In the genomic region with DNA sequence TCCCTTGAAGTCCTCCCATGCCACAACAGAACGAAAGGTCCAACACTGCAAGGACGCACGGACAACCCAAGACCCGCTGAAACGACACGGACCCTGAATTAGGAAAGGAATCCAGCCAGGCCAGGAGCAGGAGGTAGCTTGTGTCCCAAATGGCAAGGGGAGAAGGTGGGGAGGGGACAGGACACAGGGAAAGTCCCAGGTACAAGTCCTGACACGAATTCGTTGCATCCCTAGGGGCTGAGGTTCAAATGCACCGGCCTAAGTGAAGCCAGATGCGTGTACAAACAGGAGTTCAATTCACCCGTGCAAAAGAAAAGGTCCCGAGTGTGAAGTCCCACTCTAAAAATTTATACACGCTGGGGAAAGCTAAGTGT, we compare ENCODE assay signal across 8 mouse cellular contexts. TPM values are rescaled to one million over a fixed set of nuclear protein-coding genes. Genes with fewer than 3 reads are reported as not detected.
DNase-seq lines count a peak whose midpoint lies in the region; ATAC-seq and TF ChIP-seq lines count a peak whose summit lies in the region.

No protein-coding gene starts in this region.

- WGBS in limb, embryonic 11.5 days = under 1% methylated on average over 13 of the region's 13 CpGs
- WGBS in small intestine, adult 2 months = 15% methylated on average over 13 of the region's 13 CpGs

- H3K9me3 ChIP-seq in megakaryocyte, embryonic 14.5 days = no peaks in the 10 kb centered on the region
- H3K9me3 ChIP-seq in limb, embryonic 11.5 days (ENCODE audit: control insufficient read depth, low read length) = no peaks in the 10 kb centered on the region

- peak overlapping the region; percentile 91 for H3K4me3 ChIP-seq in megakaryocyte, embryonic 14.5 days (replicated peaks)
- H3K4me3 ChIP-seq in limb, embryonic 11.5 days (ENCODE audit: low read depth, low read length) = peak overlapping the region; percentile 96
- H3K4me3 ChIP-seq in small intestine, adult 2 months (ENCODE audit: low read depth, low read length) = peak overlapping the region; percentile 98

- H3K27ac ChIP-seq in limb, embryonic 11.5 days (replicated peaks; ENCODE audit: low read depth, low read length) = peak overlapping the region; percentile 99
- no peak overlapping the region for H3K27ac ChIP-seq in small intestine, adult 2 months (ENCODE audit: insufficient read depth, low read depth, low read length)

- H3K4me2 ChIP-seq in limb, embryonic 11.5 days (ENCODE audit: low read depth, severe bottlenecking) = peak overlapping the region; percentile 95

- DNase-seq in adrenal gland, adult (ENCODE audit: inconsistent age in 2 of 2, low spot score in 1 of 2) = peak; percentile 29 to 72
- DNase-seq in adrenal gland, adult 2 months = no peak
- DNase-seq in limb, embryonic 11.5 days (ENCODE audit: low spot score) = peak; percentile 41
- no peak for DNase-seq in right cerebral cortex, postnatal 14 days

- peak overlapping the region; percentile 95 for H3K9ac ChIP-seq in limb, embryonic 11.5 days (ENCODE audit: low read length)

- TF ChIP-seq POLR2A in small intestine, adult 2 months (IDR thresholded peaks at IDR 0.05; ENCODE audit: low read depth, low read length) = no peak

- no peaks in the 10 kb centered on the region for H3K27me3 ChIP-seq in megakaryocyte, embryonic 14.5 days (replicated peaks)
- H3K27me3 ChIP-seq in limb, embryonic 11.5 days (ENCODE audit: control insufficient read depth, insufficient read depth, low read length) = no peaks in the 10 kb centered on the region
- H3K27me3 ChIP-seq in small intestine, adult 2 months (ENCODE audit: control insufficient read depth, insufficient read depth, low read length) = no peaks in the 10 kb centered on the region

- no peak for TF ChIP-seq CTCF in small intestine, adult 2 months (IDR thresholded peaks at IDR 0.05; ENCODE audit: extremely low read depth, insufficient read length, insufficient replicate concordance, low read depth, low read length)

- no peak for ATAC-seq in megakaryocyte, adult 5-6 weeks (ENCODE audit: poor library complexity, severe bottlenecking)
- ATAC-seq in limb, embryonic 11.5 days (ENCODE audit: insufficient number of reproducible peaks, low FRiP score, low TSS enrichment, low read depth) = no peak
- ATAC-seq in erythroid progenitor cell, adult 5-6 weeks (replicated peaks; ENCODE audit: low FRiP score, poor library complexity, severe bottlenecking) = no peak

- H3K36me3 ChIP-seq in megakaryocyte, embryonic 14.5 days (replicated peaks; ENCODE audit: low read length) = peaks cover 49% of the 10 kb centered on the region
- H3K36me3 ChIP-seq in limb, embryonic 11.5 days (ENCODE audit: control insufficient read depth, insufficient read depth, low read length) = peaks cover 36% of the 10 kb centered on the region
- H3K36me3 ChIP-seq in small intestine, adult 2 months (ENCODE audit: control insufficient read depth, insufficient read depth, low read length) = peaks cover 35% of the 10 kb centered on the region

- peaks cover 52% of the 10 kb centered on the region for H3K4me1 ChIP-seq in megakaryocyte, embryonic 14.5 days
- peaks cover 12% of the 10 kb centered on the region for H3K4me1 ChIP-seq in limb, embryonic 11.5 days (ENCODE audit: control insufficient read depth, insufficient read depth, low read length)
- peaks cover 8% of the 10 kb centered on the region for H3K4me1 ChIP-seq in small intestine, adult 2 months (ENCODE audit: control insufficient read depth, insufficient read depth, insufficient read length, low read length)

RNA-seq across cellular contexts. Expression of a gene that starts 1.1 kb away (rescaled TPM):
- 10 to 100 TPM; 40.2 to 49.7 TPM for total RNA-seq in adrenal gland, adult 2 months (2021)
- 17.7 and 21.3 TPM in 2 replicates for polyA plus RNA-seq in adrenal gland, adult 2 months (2012; rRNA removed)
- polyA plus RNA-seq in megakaryocyte, embryonic 14.5 days (2012; ENCODE audit: insufficient read depth, low replicate concordance) = 63.6 and 73.6 TPM in 2 replicates
- total RNA-seq in megakaryocyte, adult 5-6 weeks (2015) = 15.4 and 16.3 TPM in 2 replicates
- 1.9 and 3.0 TPM in 2 replicates for total RNA-seq in megakaryocyte, adult 5-6 weeks (2017)
- polyA plus RNA-seq in limb, embryonic 11.5 days (2014; fragmentation: Nextera tagmentation; extraction: Ambion mirVana) = 18.5 and 20.0 TPM in 2 replicates
- polyA plus RNA-seq in small intestine, adult 2 months (2012; rRNA removed) = 8.1 and 13.2 TPM in 2 replicates
- 3.6 and 6.7 TPM in 2 replicates for total RNA-seq in erythroid progenitor cell, adult 5-6 weeks (2015; ENCODE audit: low replicate concordance)
- 0.13 and 0.23 TPM in 2 replicates for total RNA-seq in erythroid progenitor cell, adult 5-6 weeks (2017; ENCODE audit: low replicate concordance)

RNA-seq across cellular contexts. Expression of a gene that starts 10.6 kb away (rescaled TPM):
- total RNA-seq in adrenal gland, adult 2 months (2021) = 10 to 100 TPM; 40.2 to 58.1 TPM
- 89.9 and 97.9 TPM in 2 replicates for polyA plus RNA-seq in adrenal gland, adult 2 months (2012; rRNA removed)
- polyA plus RNA-seq in megakaryocyte, embryonic 14.5 days (2012; ENCODE audit: insufficient read depth, low replicate concordance) = 150 and 186 TPM in 2 replicates
- 41.4 and 46.3 TPM in 2 replicates for total RNA-seq in megakaryocyte, adult 5-6 weeks (2015)
- 54.2 and 56.8 TPM in 2 replicates for total RNA-seq in megakaryocyte, adult 5-6 weeks (2017)
- 70.2 and 73.9 TPM in 2 replicates for polyA plus RNA-seq in limb, embryonic 11.5 days (2014; fragmentation: Nextera tagmentation; extraction: Ambion mirVana)
- polyA plus RNA-seq in small intestine, adult 2 months (2012; rRNA removed) = 39.3 and 92.7 TPM in 2 replicates
- 24.5 and 30.6 TPM in 2 replicates for total RNA-seq in erythroid progenitor cell, adult 5-6 weeks (2015; ENCODE audit: low replicate concordance)
- total RNA-seq in erythroid progenitor cell, adult 5-6 weeks (2017; ENCODE audit: low replicate concordance) = 32.7 and 54.0 TPM in 2 replicates

RNA-seq across cellular contexts. Expression of a gene that starts 10.9 kb away (rescaled TPM):
- total RNA-seq in adrenal gland, adult 2 months (2021) = 10 to 100 TPM; 20.9 to 21.9 TPM
- 70.3 and 85.2 TPM in 2 replicates for polyA plus RNA-seq in adrenal gland, adult 2 months (2012; rRNA removed)
- polyA plus RNA-seq in megakaryocyte, embryonic 14.5 days (2012; ENCODE audit: insufficient read depth, low replicate concordance) = 91.5 and 106 TPM in 2 replicates
- 6.6 and 8.9 TPM in 2 replicates for total RNA-seq in megakaryocyte, adult 5-6 weeks (2015)
- 5.4 TPM in 2 replicates for total RNA-seq in megakaryocyte, adult 5-6 weeks (2017)
- polyA plus RNA-seq in limb, embryonic 11.5 days (2014; fragmentation: Nextera tagmentation; extraction: Ambion mirVana) = 22.1 and 24.6 TPM in 2 replicates
- 81.7 and 172 TPM in 2 replicates for polyA plus RNA-seq in small intestine, adult 2 months (2012; rRNA removed)
- 2.9 and 8.8 TPM in 2 replicates for total RNA-seq in erythroid progenitor cell, adult 5-6 weeks (2015; ENCODE audit: low replicate concordance)
- total RNA-seq in erythroid progenitor cell, adult 5-6 weeks (2017; ENCODE audit: low replicate concordance) = 0.91 and 6.8 TPM in 2 replicates

RNA-seq across cellular contexts. Expression of a gene that starts 33.8 kb away (rescaled TPM):
- total RNA-seq in adrenal gland, adult 2 months (2021) = 100 to 1,000 TPM in 1 of 2 experiments, 10 to 100 TPM in 1; 93.7 to 118 TPM
- 161 and 176 TPM in 2 replicates for polyA plus RNA-seq in adrenal gland, adult 2 months (2012; rRNA removed)
- 26.5 and 83.1 TPM in 2 replicates for polyA plus RNA-seq in megakaryocyte, embryonic 14.5 days (2012; ENCODE audit: insufficient read depth, low replicate concordance)
- 77.1 and 78.6 TPM in 2 replicates for total RNA-seq in megakaryocyte, adult 5-6 weeks (2015)
- total RNA-seq in megakaryocyte, adult 5-6 weeks (2017) = 12.7 and 14.1 TPM in 2 replicates
- 20.8 and 21.0 TPM in 2 replicates for polyA plus RNA-seq in limb, embryonic 11.5 days (2014; fragmentation: Nextera tagmentation; extraction: Ambion mirVana)
- polyA plus RNA-seq in small intestine, adult 2 months (2012; rRNA removed) = 49.3 and 67.9 TPM in 2 replicates
- total RNA-seq in erythroid progenitor cell, adult 5-6 weeks (2015; ENCODE audit: low replicate concordance) = 15.9 and 24.1 TPM in 2 replicates
- 0.90 TPM in 1 of 2 replicates, not detected in the other for total RNA-seq in erythroid progenitor cell, adult 5-6 weeks (2017; ENCODE audit: low replicate concordance)

RNA-seq across cellular contexts. Expression of a gene that starts 35.4 kb away (rescaled TPM):
- 10 to 100 TPM; 72.0 to 83.7 TPM for total RNA-seq in adrenal gland, adult 2 months (2021)
- polyA plus RNA-seq in adrenal gland, adult 2 months (2012; rRNA removed) = 117 and 121 TPM in 2 replicates
- polyA plus RNA-seq in megakaryocyte, embryonic 14.5 days (2012; ENCODE audit: insufficient read depth, low replicate concordance) = 219 and 387 TPM in 2 replicates
- total RNA-seq in megakaryocyte, adult 5-6 weeks (2015) = 22.2 and 23.0 TPM in 2 replicates
- 9.6 and 12.2 TPM in 2 replicates for total RNA-seq in megakaryocyte, adult 5-6 weeks (2017)
- polyA plus RNA-seq in limb, embryonic 11.5 days (2014; fragmentation: Nextera tagmentation; extraction: Ambion mirVana) = 52.0 and 60.3 TPM in 2 replicates
- polyA plus RNA-seq in small intestine, adult 2 months (2012; rRNA removed) = 39.8 and 73.0 TPM in 2 replicates
- 20.9 and 30.2 TPM in 2 replicates for total RNA-seq in erythroid progenitor cell, adult 5-6 weeks (2015; ENCODE audit: low replicate concordance)
- 15.8 and 31.6 TPM in 2 replicates for total RNA-seq in erythroid progenitor cell, adult 5-6 weeks (2017; ENCODE audit: low replicate concordance)

Comparison
In these comparisons a context has a peak if more than half of its experiments do, and no peak if none do; other contexts are left out.
1. DNase-seq: peak in adrenal gland, adult (2 of 2) and limb, embryonic 11.5 days (single experiment); none in adrenal gland, adult 2 months (single experiment) and right cerebral cortex, postnatal 14 days (single experiment).
2. Peak in every context shown above with its lines, with median percentiles within 50 percentile points of each other: H3K4me3 ChIP-seq.